Mouse (Mus musculus) CD8-positive naive resting alpha-beta T cell, adult 2 months (primary cell): ENCODE results near the gene Ranbp3l.
"Not testable (repeated sequence)": the region's sequence is repeated elsewhere in the genome, so short reads cannot be mapped to it uniquely, and the experiment has no call there.

Source experiments
- DNase-seq, 2 experiments: peaks; one replicate each; pipeline ENCODE4 v3.0.0; 2022; ENCODE audit warnings: low read depth in 2 of 2, low spot score in 2 of 2

Gene Ranbp3l

DNA sequence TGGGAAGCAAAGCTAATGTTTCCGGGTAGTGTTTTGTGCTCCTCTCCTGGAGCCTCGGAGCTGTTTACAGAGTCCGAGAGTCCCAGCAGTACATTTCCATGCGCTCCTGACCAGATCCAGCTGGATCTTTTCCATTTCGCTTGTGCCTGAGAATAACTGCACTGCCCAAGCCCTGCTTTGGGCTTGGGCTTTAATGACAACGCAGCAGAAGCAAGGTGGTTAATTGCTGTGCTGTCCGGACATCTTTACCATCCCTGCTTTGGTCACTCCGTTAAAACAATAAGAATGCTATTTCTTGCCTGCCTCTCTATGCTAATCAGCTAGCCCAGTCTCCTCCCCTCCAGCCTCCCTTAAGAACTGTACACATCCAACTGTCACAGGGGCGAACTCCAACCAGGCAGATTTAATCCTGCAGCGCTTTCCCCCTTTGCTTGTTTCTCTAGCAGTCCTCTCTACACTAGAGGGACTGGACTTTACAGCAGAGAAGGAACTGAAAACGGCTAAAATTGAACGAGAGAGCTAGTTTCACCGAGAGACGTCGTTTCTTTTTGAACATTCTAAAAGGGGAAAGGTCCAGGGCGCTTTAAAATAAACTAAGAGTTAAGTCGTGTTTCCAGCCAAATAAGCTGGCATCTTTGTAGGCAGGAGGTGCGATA lies at the start of gene Ranbp3l:
Gene Ranbp3l (plus strand): TSS at position 377 of the 656 bp plus-strand sequence.
- DNase-seq: no peak

DNA sequence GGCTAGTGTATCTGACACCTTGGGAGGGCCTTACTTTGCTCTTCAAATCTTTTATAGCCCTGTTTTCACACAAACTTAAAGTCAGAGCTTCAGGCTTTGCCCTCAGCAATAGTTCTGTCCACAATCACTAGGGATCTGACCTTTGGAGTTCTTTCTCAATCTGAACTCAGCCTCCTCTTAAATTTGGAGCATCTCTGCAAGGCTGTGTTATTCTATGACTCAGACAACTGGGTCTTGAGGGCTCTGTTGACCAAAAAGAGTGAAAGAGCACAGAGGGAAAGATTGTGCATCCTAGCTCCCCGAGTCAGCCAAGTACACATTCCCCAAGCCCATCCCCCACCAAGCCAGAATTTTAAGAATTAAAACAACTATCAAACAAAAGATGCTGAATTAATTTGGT lies 37.7 kb upstream of the Ranbp3l start:
- DNase-seq: no peak

DNA sequence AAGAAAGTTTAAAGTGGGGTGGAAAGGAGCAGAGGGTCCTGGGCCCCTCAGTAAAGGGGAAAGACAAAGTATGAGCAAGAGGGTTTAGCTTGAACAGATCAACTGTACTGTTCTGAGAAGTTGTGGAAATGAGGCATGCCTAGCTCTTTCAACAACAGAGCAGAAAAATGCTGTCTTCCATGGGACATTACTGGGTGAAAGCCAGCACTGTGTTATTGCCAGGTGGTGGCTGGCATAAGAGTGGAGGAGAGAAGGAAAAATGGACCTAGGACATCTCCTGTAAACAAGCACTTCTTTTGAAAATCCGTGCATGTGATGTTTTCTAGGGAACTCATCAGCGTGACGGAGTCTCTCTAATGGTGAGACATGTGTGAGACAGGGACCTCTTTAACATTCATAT lies 30.8 kb upstream of the Ranbp3l start:
- DNase-seq: no peak

DNA sequence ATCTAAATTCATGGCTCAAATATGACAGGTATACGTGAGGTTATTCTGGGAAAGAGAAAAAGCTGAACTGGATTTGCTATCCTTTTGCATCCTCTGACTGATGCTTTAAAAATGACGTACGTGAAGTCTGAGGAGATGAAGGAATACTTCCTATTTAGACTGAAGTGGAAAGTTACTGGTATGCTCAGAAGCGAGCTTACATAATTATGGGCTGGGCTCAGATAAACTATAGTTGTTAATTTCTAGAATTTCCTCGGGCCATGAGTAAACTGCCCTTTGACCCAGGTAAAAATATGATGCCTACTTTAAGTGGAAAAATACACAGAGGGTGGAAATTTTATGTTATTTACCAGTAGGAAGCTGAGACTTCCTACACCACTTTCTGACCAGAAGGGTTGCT lies 26.9 kb upstream of the Ranbp3l start:
- DNase-seq: no peak

DNA sequence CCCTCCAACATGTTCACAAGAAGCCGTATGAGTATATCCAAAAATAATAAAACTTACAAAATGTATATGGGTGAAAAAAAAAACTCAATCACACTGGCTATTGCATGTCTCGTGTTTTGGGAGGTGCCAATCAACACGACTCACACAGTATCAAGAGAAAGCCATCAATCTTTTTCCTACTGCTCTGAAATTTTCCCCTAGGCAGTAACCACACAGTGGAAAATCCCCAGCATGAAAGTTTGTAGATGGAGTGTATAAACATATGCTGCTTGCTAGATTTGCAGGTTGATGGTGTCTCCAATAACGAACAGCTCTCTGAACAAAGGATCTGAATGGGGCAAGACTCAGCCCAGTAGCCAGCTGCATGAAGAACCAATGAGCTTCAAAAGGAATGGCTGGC lies 16.9 kb upstream of the Ranbp3l start:
- no peak for DNase-seq

DNA sequence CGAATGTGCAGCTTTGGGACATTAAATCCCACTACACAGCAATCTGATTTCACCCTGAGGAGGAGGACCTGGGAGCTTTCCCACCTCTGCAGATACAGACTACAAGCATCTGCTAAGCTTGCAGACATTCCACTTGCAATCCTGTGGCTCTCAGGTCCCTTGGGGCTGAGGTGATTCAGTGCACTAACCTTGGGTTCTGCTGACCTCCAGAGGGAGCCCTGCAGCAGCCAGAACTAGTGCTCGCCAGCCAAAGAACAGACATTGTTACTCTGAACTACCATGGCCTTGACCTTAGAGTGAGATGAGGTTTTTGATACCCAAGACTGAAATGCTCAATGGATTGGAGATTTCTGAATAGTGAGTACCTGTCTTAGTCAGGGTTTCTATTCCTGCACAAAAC lies 4.4 kb upstream of the Ranbp3l start:
- no peak for DNase-seq

DNA sequence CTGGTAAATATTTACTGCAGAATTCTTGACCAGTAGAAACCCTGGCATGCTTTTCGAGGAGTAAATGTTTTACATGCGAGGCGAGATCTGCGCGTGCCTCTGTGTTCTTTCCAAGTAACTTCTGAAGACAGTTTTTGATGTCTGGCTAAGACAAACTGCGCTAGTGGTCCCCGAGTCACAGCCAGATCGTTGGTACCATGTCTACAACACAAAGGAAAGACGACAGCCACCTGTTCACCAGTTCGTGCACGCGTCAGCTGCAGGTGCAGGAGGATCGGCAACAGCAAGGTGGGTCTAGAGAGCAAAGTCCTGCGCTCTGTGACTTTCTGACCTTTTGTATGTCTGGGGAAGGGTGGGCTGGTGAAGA lies 463 bp downstream of the Ranbp3l start:
- no peak for DNase-seq

DNA sequence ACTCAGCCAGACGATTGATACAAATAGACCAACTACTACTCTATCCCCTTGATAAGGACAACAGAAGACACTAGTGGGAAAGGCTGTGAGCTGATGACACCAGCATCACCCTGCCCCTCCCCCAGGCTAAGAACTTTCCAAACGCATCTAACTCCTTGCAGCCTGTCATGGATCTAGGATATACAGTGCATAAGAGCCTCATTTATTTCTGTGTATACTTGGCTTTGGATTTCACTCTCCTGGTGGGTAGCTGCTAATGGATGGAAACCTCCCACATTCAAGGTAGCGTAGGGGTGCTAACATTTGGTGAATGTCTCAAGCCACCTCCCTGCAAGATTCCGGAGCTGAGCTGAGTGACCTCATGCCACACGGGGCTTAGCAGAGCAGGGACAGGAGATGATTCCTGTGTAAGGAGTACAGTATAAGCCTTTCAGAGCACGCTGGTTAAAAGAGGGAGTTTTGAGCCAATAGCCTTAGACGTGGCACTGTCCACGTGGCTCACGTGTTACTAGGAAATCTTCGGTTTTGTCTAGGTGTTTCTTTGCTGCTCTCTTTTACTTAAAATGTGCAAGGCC lies 1.4 kb downstream of the Ranbp3l start:
- DNase-seq: no peak

DNA sequence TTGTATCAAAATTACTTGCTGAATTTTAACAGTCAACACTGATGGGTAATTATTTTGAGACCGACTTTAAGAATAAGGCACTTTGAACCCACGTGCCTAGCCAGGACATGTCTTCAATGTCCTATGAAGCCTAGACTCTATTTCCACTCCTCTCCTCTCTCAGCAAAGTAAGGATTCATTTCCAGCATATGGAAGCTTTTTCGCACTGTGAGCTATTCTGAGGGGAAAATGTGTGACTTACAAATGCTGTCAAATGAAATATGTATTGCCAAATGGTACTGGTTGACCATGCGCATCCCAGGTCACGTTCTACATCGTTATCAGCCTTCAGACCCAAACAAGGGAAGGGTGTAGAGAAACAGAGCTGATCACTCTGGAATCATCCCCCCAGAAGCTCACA lies 23.5 kb downstream of the Ranbp3l start:
- DNase-seq: no peak

DNA sequence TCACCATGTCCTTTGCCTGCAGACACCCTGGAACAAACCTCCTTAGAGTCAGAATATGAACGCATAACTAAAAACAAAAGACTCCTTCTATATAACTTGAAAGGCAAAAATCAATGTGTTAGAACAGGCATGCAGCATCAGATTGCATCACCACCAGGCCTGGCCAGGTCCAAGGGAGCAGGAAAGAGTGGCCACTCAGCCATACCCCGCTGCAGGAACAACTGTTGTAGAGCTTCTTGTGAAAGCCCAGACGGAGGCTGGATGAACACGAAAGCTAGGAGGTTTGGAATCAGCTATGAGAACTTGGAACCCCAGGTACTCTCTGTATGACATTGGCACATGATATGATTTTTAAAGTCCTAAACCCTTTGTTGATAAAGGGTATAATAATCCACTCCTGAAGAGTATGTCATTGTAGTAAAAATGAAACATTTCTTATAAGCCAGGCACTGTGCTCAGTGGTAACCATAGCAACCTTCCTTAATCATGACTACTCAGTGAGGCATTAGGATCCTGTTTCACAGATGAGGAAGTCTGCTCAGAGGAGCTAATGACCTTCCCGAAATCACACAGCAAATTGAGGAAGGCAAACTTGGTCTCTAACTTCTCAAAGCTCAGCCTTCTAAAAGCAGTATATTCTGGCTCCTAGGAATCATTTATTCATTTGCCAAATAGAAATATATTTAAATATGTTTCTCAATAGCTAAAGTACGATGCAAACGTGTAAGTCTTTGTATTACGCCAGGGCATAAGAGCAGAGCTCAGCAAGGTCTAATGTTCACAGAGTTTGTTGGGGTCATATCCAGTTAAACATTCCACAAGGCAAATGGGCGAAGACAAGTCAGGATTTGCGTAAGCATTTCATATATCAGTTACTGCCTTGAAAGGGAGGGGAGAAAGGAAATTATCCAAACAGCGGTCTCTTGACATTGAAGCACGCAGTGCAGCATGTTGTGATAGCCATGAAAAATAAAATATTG lies 24.4 kb downstream of the Ranbp3l start:
- no peak for DNase-seq

DNA sequence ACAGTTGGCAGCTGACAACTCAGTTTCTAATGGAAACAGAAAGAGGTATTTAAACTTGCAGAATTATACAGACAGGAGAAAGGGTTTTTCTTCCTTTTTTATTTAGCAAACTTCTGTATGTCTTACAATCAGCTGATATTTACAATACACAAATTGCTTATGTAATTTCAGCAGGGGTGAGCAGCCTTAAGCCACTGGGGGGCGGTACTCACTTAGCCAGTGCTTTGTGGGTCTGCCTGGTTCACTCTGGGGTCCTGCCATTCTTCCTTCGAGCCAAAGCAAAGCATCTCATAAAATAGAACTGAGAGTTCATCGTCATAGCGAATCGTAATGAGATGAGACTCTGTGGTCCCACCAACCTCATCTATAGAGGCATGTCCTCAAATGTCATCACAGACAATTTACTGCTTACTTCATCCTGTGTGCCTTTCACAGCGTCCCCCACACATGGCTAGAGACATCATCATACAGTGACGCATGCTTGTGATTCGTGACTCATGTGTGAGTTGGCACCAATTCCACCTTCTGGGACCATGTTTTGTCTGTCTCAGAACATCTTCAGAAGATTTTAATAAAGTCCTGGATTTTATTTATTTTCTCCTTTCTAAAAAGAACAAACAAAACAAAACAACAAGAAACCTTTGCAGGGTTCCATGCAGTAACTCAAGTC lies 27.0 kb downstream of the Ranbp3l start:
- DNase-seq: no peak

DNA sequence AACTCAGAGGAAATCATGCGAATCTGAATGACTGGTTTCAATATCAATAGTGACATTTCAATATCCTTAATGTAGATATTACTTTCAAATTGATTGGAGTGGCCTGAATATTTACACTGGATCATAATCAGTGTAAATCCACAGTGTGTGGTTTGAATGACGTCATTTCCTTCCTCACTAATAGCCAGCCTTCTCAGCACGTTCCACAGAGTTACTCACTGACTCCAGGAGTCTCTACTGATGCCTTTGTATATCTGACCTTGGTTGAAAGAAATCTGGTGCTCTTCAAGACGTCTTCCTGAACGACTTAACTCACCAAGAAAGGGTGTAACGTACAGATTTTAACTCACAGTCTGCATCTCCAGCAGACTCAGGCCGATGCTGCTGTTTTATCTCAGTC lies 27.7 kb downstream of the Ranbp3l start:
- DNase-seq: no peak

DNA sequence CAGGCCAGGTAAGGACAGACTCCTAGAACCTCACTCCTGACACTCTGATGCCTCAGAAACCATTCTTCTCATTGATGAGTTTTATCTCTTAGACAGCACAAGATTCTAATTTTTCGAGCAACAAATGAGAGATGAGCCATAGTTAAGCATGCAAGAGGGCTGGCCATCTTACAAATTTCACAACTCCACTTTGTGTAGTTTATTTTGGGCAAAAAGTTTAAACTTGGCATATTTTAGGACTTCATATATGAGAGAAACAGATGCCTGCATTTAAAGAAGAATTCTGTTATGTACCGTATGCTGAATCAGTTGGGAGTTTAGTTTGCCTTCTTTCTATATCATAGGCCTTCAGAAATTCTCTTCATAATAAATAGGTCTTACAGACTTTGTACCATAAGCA lies 35.0 kb downstream of the Ranbp3l start:
- DNase-seq: no peak

DNA sequence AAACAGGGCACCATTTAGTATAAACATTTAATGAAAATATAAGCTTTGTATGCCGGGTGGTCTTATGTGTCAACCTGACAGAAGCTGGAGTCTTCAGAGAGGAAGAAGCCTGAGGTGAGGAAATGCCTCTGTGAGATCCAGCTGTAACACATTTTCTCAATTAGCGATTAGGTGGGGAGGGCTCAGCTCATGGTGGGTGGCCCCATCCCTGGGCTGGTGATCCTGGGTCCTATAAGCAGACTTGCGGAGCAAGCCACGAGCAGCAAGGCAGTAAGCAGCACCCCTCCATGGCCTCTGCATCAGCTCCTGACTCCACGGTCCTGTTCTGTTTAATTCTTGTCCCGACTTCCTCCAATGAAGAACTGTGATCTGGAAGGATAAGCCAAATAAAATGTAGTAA lies 41.4 kb downstream of the Ranbp3l start:
- no peak for DNase-seq

DNA sequence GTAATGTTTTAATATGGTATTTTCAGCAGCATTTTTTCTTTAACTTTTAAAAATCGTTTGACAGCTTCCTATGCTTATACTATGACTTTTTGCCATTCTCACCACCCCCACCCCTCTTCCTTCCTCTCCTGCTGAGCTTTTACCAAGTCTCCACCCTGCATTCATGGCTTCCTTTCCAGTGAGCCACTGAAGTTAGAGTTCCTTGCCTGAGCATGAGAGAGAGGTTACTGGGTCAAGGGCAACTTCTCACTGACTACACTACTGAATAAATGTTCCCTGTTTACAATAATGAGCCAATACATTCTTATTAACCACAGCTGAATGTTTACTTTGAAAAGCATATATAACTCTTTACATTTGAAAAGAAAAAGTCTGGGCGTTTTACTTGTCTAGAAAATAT lies 46.8 kb downstream of the Ranbp3l start:
- DNase-seq: no peak

DNA sequence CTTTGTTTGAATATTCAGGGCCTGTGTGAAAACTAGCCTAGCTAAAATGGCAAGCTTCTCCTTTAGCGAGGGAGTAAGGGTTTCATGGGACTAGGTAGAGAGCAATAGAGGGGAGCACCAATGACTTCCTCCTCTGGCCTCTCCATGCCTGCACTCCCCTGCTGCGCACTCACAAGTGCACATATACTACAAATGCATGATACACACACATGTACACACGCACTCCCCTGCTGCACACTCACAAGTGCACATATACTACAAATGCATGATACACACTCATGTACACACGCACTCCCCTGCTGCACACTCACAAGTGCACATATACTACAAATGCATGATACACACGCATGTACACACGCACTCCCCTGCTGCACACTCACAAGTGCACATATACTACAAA lies 47.7 kb downstream of the Ranbp3l start:
- not testable (repeated sequence) for DNase-seq

DNA sequence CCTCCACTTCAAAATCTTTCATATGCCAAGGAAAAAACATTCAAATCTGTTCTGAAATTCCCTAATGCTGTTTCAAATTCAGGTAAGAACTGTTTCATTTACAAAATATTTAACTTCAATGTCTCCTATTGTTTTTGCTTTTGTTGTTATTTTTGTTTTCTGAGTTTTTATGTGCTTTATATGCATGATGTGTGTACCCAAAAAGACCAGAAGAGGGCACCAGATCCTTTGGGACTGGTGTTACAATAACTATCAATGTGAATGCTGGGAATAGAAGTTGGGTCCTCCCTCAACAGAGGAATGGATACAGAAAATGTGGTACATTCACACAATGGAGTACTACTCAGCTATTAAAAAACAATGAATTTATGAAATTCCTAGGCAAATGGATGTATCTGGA lies 88.0 kb downstream of the Ranbp3l start:
- no peak for DNase-seq

DNA sequence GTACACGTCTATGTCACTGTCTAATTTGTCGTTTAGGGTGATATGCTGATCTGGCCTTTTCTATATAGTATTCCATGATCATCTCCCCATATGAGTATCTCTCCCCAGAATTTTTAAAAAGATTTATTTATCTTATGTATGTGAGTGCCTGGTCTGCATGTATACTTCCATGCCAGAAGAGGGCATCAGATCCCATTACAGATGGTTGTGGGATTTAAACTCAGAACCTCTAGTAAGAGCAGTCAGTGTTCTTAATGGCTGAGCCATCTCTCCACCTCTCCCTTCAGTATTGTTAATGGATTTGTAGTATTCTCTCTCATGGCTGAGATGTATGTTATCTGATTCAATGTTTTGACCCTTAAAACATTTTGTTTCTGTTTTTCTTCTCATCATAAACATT lies 92.1 kb downstream of the Ranbp3l start:
- DNase-seq: no peak

DNA sequence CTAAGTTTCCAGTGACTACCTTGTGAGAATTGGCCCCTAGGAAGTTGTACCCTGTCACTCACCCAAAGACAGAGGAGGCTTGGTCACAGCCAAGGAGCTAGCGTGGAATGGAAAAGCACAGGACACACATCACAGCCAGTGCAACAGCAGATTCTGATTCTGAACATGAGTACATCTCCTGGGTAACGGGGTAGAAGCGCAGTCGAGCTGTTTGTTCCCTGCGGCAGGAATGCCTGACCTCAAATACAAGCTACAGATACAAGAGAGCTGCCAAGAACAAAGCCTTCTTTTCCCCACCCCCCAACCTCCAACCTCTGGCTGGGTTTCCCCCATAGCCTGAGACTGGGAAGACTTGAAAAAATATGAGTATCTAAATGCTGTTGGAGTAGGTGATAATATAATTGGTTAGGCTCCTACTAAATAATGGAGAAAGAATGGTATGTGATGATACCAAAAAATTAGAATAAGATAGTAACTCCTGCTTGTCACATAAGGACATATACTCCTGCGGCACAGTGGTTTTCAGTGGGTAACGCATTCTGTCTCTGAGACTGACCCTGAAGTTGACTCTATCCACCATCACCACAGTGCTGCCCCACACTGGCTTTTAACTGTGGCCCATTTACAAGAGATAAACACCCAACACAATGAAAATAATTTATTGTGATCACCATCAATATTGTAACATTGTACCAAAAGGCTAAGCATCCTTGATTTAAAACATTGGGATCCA lies 93.6 kb downstream of the Ranbp3l start:
- DNase-seq: no peak

DNA sequence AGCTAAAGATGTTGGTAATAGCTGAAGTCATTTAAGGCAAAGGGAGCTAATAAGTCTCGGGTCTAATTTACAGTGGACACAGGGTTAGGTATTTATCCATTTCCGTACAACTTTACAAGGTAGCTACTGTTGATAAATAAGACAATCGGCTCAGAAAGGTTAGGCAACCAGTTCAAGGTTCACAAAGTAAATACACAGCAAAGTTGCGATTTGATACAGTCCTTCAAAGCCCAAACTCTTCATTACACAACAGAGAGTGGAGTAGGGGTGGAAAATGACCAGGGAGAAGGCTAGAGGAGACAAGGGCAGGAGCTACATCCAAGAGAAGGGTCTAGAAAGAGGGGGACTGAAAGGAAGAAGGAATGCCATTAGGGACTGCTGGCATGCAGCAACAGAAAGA lies 101.1 kb downstream of the Ranbp3l start:
- no peak for DNase-seq

DNA sequence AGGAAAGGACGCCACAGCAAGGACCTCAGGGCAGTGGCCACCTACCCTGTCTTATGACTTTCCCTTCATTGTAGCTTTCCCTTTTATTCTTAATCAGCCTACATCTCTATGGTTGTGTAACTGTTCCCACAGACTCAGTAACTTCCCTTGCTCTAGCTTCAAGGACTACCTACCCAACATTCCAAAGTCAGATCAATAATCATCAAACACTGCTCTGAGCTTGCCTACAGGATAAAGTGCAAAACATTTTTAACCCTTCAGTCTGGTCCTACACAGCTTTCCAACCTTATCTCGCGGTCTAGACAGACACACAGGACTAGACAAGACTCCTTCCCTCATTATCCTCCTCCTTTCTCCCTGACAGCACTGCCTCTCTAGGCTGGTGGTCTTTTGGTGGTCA lies 102.6 kb downstream of the Ranbp3l start:
- no peak for DNase-seq
